Mouse (Mus musculus): ENCODE results near the gene Mbnl1. TPM values are rescaled to one million over a fixed set of nuclear protein-coding genes. Genes with fewer than 3 reads are reported as not detected.
"Not testable (repeated sequence)": the region's sequence is repeated elsewhere in the genome, so short reads cannot be mapped to it uniquely, and the experiment has no call there.

Gene Mbnl1
- polyA plus RNA-seq, 1 experiment from 2014 or later, result 33.3 TPM

DNA sequence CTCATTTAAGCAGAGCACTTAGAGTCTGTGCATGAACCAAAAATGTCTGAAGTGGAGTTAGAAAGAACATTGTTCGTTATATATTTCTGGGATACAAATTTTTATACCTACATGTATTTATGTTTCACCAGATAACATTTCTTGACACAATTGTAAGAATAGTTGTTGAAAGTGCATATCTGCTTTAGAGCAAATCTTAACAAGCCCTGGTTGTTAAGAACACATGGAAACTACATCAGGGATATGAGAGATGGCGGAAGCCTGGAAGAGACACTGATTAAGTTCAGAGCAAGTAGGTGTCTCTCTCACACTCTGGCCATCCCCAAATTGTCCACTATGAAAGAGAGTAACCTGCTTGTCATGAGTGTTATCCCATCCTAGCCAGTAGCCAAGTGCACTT is 2.4 kb downstream of the Mbnl1 start:
- H3K4me3 ChIP-seq, result no peak overlapping the region
- no peak overlapping the region for H3K27ac ChIP-seq (replicated peaks)
- WGBS, result 95% methylated on average over 2 of the region's 2 CpGs
- H3K4me2 ChIP-seq (replicated peaks), result no peak overlapping the region
- no peaks in the 10 kb centered on the region for H3K27me3 ChIP-seq
- H3K36me3 ChIP-seq, result no peaks in the 10 kb centered on the region
- H3K9me3 ChIP-seq, result no peaks in the 10 kb centered on the region
- H3K9ac ChIP-seq (replicated peaks), result no peak overlapping the region
- ATAC-seq (ENCODE audit: low FRiP score, low read depth), result no peak
- H3K4me1 ChIP-seq, result no peaks in the 10 kb centered on the region

DNA sequence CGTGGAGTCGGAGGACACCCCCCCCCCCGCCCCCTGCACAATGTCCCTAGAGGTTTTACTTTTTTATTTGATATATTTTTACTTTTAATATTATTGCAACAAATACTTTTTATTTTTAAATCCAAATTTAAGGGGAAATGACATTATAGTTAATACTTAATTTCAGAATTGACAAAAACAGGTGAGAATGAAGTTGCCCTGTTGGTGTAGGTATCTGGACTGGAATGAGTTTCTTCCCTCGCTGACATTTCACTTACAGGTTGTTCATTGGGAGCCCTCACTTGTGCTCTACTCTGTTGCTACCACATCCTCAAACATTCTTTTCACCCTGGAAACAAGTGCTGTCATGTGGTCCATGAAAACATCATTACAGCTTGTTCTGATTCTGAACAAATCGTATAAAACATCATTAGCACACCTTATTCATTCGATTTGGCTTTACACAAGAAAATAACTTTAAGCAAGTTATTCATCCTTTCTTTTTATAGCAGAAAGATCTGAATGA is 4.2 kb downstream of the Mbnl1 start:
- H3K4me3 ChIP-seq, result no peak overlapping the region
- H3K27me3 ChIP-seq, result no peaks in the 10 kb centered on the region
- WGBS, result 84% methylated on average over 6 of the region's 6 CpGs
- no peak overlapping the region for H3K9ac ChIP-seq (replicated peaks)
- H3K4me2 ChIP-seq (replicated peaks), result no peak overlapping the region
- H3K36me3 ChIP-seq, result no peaks in the 10 kb centered on the region
- H3K27ac ChIP-seq (replicated peaks), result no peak overlapping the region
- no peak for ATAC-seq (ENCODE audit: low FRiP score, low read depth)
- no peaks in the 10 kb centered on the region for H3K4me1 ChIP-seq
- no peaks in the 10 kb centered on the region for H3K9me3 ChIP-seq

DNA sequence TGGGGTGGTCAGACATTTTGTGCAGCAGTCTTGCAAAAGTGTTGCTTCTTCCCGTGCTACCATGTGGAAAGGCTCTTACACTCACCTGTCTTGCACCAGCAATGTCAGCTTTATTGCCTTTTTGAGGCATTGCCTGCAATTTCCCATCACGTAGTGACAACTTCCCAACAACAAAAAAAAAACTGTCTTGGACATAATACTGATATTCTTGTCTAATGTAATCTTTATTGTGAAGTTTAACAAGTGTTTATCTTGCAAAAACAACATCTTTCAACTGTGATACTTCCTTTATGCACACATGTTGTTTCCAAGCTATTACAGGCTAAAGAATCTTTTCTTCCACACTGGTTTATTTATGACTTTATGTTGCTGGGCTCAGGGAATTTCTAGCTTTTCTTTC is 5.8 kb downstream of the Mbnl1 start:
- no peak overlapping the region for H3K4me2 ChIP-seq (replicated peaks)
- no peaks in the 10 kb centered on the region for H3K36me3 ChIP-seq
- no peak overlapping the region for H3K9ac ChIP-seq (replicated peaks)
- H3K9me3 ChIP-seq, result no peaks in the 10 kb centered on the region
- H3K27me3 ChIP-seq, result no peaks in the 10 kb centered on the region
- H3K4me1 ChIP-seq, result no peaks in the 10 kb centered on the region
- 85% methylated on average over 2 of the region's 2 CpGs for WGBS
- H3K4me3 ChIP-seq, result no peak overlapping the region
- no peak overlapping the region for H3K27ac ChIP-seq (replicated peaks)
- ATAC-seq (ENCODE audit: low FRiP score, low read depth), result no peak

DNA sequence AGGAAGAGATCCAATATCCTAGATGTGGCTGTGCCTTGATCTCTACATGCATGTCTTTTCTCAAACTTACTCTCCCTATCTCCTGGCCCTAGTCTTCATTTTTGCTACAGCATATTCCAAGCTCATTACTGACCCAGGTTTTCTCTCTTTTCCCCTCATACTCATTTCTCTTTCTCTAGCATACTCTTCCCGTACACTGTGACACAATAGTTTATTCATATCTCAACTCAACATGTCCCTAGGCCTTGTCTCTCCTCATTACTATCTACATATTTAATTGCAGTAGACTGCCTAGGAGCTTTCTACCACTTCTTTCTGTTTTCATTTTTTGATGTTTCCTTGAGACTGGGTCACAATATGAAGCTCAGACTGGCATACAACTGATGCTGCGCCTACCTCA is 8.1 kb downstream of the Mbnl1 start:
- no peaks in the 10 kb centered on the region for H3K27me3 ChIP-seq
- no peaks in the 10 kb centered on the region for H3K4me1 ChIP-seq
- no peak overlapping the region for H3K27ac ChIP-seq (replicated peaks)
- H3K4me3 ChIP-seq, result no peak overlapping the region
- WGBS, result 90% methylated on average over 2 of the region's 2 CpGs
- H3K4me2 ChIP-seq (replicated peaks), result no peak overlapping the region
- no peaks in the 10 kb centered on the region for H3K36me3 ChIP-seq
- no peaks in the 10 kb centered on the region for H3K9me3 ChIP-seq
- no peak for ATAC-seq (ENCODE audit: low FRiP score, low read depth)
- no peak overlapping the region for H3K9ac ChIP-seq (replicated peaks)

DNA sequence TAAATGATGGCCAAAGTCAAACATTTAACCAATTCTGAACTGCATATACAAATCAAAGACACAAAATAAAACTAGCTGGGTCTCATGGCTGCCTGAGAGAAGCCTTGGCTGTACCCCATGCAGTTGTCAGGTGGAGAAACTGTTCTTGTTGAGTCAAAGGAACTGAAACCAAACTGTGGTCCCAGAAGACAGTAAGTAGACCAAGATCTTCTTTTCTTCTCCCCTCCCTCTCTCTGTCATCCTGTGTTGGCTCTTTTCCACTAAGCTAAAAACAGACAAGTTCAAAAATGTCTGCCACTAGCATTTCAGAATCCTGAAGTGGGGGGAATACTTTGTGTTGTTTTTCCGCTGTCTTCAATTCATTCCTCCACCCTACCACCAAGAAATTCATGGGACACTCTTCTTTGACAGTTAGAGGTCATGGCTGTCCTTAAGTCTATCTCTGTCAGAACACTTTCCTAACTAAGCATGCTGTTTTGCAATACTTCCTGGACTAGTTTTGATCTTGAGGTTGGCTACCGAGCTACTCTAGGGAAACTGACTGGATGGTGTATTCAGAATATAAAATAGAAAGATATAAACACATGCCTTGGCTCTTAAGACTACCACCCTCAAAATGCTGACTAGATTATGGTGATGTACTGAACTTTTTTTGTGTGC is 9.2 kb downstream of the Mbnl1 start:
- H3K4me3 ChIP-seq, result no peak overlapping the region
- no peaks in the 10 kb centered on the region for H3K9me3 ChIP-seq
- WGBS, result 93% methylated on average over 2 of the region's 2 CpGs
- no peaks in the 10 kb centered on the region for H3K27me3 ChIP-seq
- no peak overlapping the region for H3K27ac ChIP-seq (replicated peaks)
- H3K36me3 ChIP-seq, result no peaks in the 10 kb centered on the region
- H3K9ac ChIP-seq (replicated peaks), result no peak overlapping the region
- no peak overlapping the region for H3K4me2 ChIP-seq (replicated peaks)
- no peak for ATAC-seq (ENCODE audit: low FRiP score, low read depth)
- no peaks in the 10 kb centered on the region for H3K4me1 ChIP-seq

DNA sequence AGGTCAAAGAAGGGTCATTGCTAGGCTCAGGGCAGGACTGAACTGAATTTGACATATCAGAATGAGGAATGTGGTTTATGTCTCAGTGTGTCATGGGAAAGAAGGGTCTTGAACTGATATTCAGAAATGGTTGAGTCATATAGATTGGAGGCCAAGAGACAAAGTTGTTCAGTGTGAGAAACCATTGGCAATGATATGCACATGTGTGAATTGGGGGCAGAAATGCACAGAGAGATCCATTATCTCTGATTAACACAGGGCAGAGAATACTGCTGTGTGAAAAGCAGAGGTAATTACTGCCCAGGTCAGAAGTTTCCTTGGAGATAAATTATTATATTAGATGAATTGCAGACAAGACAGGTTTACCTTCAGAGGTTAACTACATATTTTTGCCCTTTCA is 10.7 kb downstream of the Mbnl1 start:
- no peak for ATAC-seq (ENCODE audit: low FRiP score, low read depth)
- Histone ChIP-seq H3K27me3 (no peaks in the 10 kb centered on the region), H3K27ac (replicated peaks) (no peak overlapping the region), H3K4me2 (replicated peaks) (no peak overlapping the region), H3K36me3 (no peaks in the 10 kb centered on the region), H3K9ac (replicated peaks) (no peak overlapping the region), H3K4me3 (no peak overlapping the region), H3K4me1 (no peaks in the 10 kb centered on the region), H3K9me3 (no peaks in the 10 kb centered on the region)

DNA sequence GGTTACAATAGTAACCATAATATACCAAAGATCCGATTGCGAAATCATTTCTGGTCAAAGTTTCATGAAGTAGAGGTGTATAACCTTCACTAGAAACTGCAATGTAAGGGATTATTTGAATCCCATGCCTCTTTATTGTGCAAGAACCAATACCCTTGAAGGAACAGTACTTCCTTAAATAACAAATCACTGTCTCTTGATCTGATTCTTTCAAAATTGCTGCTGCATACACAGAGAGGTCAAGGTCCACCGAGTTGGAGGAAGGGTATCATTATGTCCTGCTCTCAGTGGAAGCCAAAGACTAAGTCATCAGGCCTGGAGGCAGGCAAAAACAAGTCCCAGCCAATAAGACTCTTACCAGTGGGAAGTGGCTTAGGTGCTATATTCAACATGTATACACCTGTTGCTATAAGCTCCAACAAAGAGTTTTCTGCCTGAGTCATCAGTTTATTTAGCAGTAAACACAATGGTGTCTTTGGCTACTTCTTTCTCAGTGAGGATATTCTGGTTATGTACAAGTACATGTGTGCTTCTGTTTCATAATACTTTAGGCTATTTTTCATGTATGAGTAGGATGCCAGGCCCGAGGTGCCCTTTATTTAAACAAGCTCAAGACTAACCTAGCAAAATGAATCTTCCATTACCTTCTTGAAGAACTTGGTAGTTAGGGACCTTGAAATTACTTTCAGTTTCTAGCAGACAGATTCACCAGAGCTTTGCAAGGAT is 13.5 kb downstream of the Mbnl1 start:
- WGBS, result 90% methylated on average over 4 of the region's 4 CpGs

DNA sequence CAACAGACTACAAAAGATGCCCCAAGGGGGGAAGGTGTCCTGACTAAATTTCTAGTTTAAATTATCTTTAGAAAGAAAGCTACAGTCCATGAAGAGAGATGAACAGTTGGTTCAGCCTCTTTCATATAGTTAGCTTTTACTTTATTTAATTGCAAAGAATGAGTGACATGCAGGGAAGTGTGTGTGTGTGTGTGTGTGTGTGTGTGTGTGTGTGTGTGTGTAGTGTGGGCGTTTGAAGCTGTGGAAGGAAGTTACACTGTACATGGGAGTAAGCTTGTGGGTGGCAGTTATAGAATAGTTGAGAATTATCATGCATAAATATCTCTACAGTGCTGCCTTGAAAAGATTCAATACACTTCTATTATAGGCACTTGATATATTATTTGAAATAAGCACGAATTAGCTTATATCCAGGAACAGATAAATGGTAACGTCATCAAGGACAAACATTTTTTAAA is 14.1 kb downstream of the Mbnl1 start:
- no peak overlapping the region for H3K4me2 ChIP-seq (replicated peaks)
- H3K9me3 ChIP-seq, result no peaks in the 10 kb centered on the region
- no peaks in the 10 kb centered on the region for H3K36me3 ChIP-seq
- ATAC-seq (ENCODE audit: low FRiP score, low read depth), result no peak
- no peak overlapping the region for H3K27ac ChIP-seq (replicated peaks)
- H3K27me3 ChIP-seq, result no peaks in the 10 kb centered on the region
- no peak overlapping the region for H3K9ac ChIP-seq (replicated peaks)
- WGBS, result 85% methylated on average over 3 of the region's 3 CpGs
- H3K4me3 ChIP-seq, result no peak overlapping the region
- H3K4me1 ChIP-seq, result no peaks in the 10 kb centered on the region

More for the DNA sequence above, 13.5 kb downstream of the Mbnl1 start:
- H3K4me2 ChIP-seq (replicated peaks), result no peak overlapping the region
- H3K9me3 ChIP-seq, result no peaks in the 10 kb centered on the region
- H3K27me3 ChIP-seq, result no peaks in the 10 kb centered on the region
- H3K36me3 ChIP-seq, result no peaks in the 10 kb centered on the region
- ATAC-seq (ENCODE audit: low FRiP score, low read depth), result no peak
- no peak overlapping the region for H3K9ac ChIP-seq (replicated peaks)
- H3K4me3 ChIP-seq, result no peak overlapping the region
- no peaks in the 10 kb centered on the region for H3K4me1 ChIP-seq
- H3K27ac ChIP-seq (replicated peaks), result no peak overlapping the region

DNA sequence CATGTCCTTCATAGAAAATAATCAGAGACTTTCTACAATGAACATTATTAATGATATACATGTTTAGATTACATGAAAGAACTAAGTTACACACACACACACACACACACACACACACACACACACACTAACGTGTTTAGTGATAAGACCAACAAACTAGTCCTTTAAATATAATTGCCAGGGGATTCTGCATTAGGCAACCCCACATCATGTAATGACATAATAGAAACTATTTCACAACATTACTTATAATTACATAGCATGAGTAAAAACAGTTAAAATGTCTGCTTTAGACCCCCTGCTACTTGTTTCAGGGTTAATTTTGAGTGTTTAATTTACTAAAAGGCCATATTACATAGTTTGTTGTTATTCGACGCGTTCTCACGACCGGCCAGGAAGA is 16.9 kb downstream of the Mbnl1 start:
- H3K27me3 ChIP-seq, result no peaks in the 10 kb centered on the region
- 94% methylated on average over 6 of the region's 6 CpGs for WGBS
- no peaks in the 10 kb centered on the region for H3K4me1 ChIP-seq
- H3K4me3 ChIP-seq, result no peak overlapping the region
- H3K9me3 ChIP-seq, result no peaks in the 10 kb centered on the region
- H3K9ac ChIP-seq (replicated peaks), result no peak overlapping the region
- H3K4me2 ChIP-seq (replicated peaks), result no peak overlapping the region
- H3K27ac ChIP-seq (replicated peaks), result no peak overlapping the region
- no peaks in the 10 kb centered on the region for H3K36me3 ChIP-seq
- no peak for ATAC-seq (ENCODE audit: low FRiP score, low read depth)

DNA sequence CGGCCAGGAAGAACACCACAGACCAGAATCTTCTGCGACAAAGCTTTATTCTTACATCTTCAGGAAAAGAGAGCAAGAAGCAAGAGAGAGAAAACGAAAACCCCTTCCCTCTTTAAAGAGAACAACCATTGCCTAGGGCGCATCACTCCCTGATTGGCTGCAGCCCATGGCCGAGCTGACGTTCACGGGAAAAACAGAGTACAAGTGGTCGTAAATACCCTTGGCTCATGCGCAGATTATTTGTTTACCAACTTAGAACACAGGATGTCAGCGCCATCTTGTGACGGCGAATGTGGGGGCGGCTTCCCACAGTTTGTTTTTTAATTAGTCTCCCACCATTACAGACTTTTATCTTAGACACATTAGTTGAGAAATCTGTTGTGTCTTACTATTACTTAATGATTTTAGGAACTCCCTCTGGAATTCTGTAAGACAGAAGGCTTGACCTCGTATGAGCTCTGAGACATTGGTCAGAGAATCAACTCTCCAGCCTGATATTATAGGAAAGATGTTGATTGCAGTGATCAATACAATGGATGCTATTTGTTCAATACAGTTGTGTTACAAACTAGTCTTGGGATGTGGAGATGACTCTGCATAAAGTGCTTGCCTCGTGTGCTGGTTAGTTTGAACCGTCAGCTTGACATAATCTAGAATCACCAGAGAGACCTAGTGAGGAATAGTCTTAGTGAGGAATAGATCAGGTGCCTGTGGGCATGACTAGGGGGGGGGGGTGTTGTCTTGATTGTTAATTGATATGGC is 22.3 kb downstream of the Mbnl1 start:
- not testable (repeated sequence) for H3K36me3 ChIP-seq; H3K9ac ChIP-seq (replicated peaks); H3K27ac ChIP-seq (replicated peaks); H3K4me3 ChIP-seq; H3K9me3 ChIP-seq; H3K4me1 ChIP-seq; H3K4me2 ChIP-seq (replicated peaks); H3K27me3 ChIP-seq
- peak; percentile 56 for ATAC-seq (ENCODE audit: low FRiP score, low read depth)
- WGBS, result 50% methylated on average over 8 of the region's 16 CpGs

DNA sequence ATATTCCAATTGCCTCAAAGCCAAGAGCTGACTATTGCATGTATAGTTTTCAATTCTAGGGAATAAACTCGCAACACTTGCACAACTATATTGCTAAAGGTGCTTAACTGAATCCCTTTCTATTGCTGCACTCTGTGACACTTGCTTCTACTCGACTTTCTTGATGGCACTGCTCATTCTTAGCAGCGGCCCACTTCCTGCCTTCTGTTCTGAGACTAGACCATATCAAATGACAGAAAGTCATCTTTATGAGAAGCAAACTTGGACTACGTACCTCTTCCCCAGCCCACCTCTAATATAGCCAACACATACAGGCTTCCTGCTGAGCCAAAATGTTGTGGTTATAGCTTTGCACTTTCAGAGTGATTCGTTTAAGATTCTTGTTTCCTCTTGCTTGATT is 23.6 kb downstream of the Mbnl1 start:
- no peak for ATAC-seq (ENCODE audit: low FRiP score, low read depth)
- no peaks in the 10 kb centered on the region for H3K36me3 ChIP-seq
- no peak overlapping the region for H3K27ac ChIP-seq (replicated peaks)
- H3K27me3 ChIP-seq, result no peaks in the 10 kb centered on the region
- no peak overlapping the region for H3K4me3 ChIP-seq
- H3K9me3 ChIP-seq, result no peaks in the 10 kb centered on the region
- no peak overlapping the region for H3K9ac ChIP-seq (replicated peaks)
- H3K4me1 ChIP-seq, result peaks cover 15% of the 10 kb centered on the region
- WGBS, result 87% methylated on average over 5 of the region's 5 CpGs
- no peak overlapping the region for H3K4me2 ChIP-seq (replicated peaks)

DNA sequence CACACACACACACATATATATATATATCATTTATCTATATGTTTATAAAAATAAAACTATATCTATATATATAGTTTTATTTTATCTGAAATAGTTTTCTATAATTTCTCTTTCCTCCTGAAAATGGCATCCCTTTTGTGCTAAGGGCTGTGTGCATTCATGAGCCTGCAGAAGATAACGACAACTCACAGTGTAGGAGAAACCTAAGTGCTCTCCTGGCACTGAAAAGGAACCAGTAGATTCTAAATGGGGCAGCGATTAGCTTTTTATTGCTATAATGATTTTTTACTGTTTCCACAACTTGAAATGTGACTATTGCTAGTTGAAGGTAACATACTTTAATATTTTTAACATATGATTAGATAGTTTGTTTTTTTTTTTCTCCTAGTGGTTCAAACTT is 25.5 kb downstream of the Mbnl1 start:
- no peak overlapping the region for H3K4me2 ChIP-seq (replicated peaks)
- H3K9ac ChIP-seq (replicated peaks), result no peak overlapping the region
- no peak overlapping the region for H3K4me3 ChIP-seq
- H3K36me3 ChIP-seq, result no peaks in the 10 kb centered on the region
- WGBS, result 90% methylated on average over 2 of the region's 2 CpGs
- no peaks in the 10 kb centered on the region for H3K9me3 ChIP-seq
- H3K27ac ChIP-seq (replicated peaks), result no peak overlapping the region
- H3K4me1 ChIP-seq, result peaks cover 27% of the 10 kb centered on the region
- no peak for ATAC-seq (ENCODE audit: low FRiP score, low read depth)
- no peaks in the 10 kb centered on the region for H3K27me3 ChIP-seq
